Mouse (Mus musculus) heart, postnatal 10 days (tissue): ENCODE measurements around the gene Ube2l6. TPM values are rescaled to one million over a fixed set of nuclear protein-coding genes. Genes with fewer than 3 reads are reported as not detected.

Source experiments
- total RNA-seq, 2 experiments: library from RNA; stranded (reverse); gene quantifications; 2 replicates each; pipeline ENCODE4 v1.2.3; 2021

Gene Ube2l6
- total RNA-seq, 2 experiments from 2014 or later, result 22.3 to 36.8 TPM

Other genes starting within 250 kb of the Ube2l6 start
- 100 to 1,000 TPM; 126 to 129 TPM for gene Ctnnd1, start 148.1 kb upstream of the Ube2l6 start, total RNA-seq
- gene Btbd18, start 139.7 kb upstream of the Ube2l6 start, total RNA-seq, result not detected
- 10 to 100 TPM; 59.9 to 60.8 TPM for gene Selenoh, start 128.1 kb upstream of the Ube2l6 start, total RNA-seq
- 10 to 100 TPM in 1 of 2 experiments, 1 to 10 TPM in 1; 9.6 to 11.7 TPM for gene Gm28635, start 120.8 kb upstream of the Ube2l6 start, total RNA-seq
- 10 to 100 TPM; 15.1 to 17.8 TPM for gene Med19, start 120.4 kb upstream of the Ube2l6 start, total RNA-seq
- gene Tmx2, start 119.7 kb upstream of the Ube2l6 start, total RNA-seq, result 100 to 1,000 TPM; 109 to 134 TPM
- 10 to 100 TPM; 66.4 to 72.4 TPM for gene Zdhhc5, start 83.6 kb upstream of the Ube2l6 start, total RNA-seq
- gene Clp1, start 71.5 kb upstream of the Ube2l6 start, total RNA-seq, result 1 to 10 TPM; 7.0 to 8.1 TPM
- gene Ypel4, start 64.8 kb upstream of the Ube2l6 start, total RNA-seq, result 1 to 10 TPM in 1 of 2 experiments, under 1 TPM in 1; 0.89 to 1.0 TPM
- gene Gm19426, start 55.2 kb upstream of the Ube2l6 start, total RNA-seq, result 1 to 10 TPM; 3.1 to 3.9 TPM
- gene Serping1, start 23.4 kb upstream of the Ube2l6 start, total RNA-seq, result 10 to 100 TPM; 59.2 to 60.4 TPM
- gene Smtnl1, start 23.8 kb downstream of the Ube2l6 start, total RNA-seq, result under 1 TPM in 1 of 2 experiments, not detected in 1; 0.14 TPM
- gene Timm10, start 28.2 kb downstream of the Ube2l6 start, total RNA-seq, result 100 to 1,000 TPM; 122 to 124 TPM
- gene Slc43a1, start 40.0 kb downstream of the Ube2l6 start, total RNA-seq, result 1 to 10 TPM; 2.2 to 3.4 TPM
- 1 to 10 TPM; 4.0 to 8.0 TPM for gene Rtn4rl2, start 87.9 kb downstream of the Ube2l6 start, total RNA-seq
- 100 to 1,000 TPM in 1 of 2 experiments, 10 to 100 TPM in 1; 53.0 to 109 TPM for gene Slc43a3, start 137.8 kb downstream of the Ube2l6 start, total RNA-seq
- gene Prg2, start 181.6 kb downstream of the Ube2l6 start, total RNA-seq, result under 1 TPM in 1 of 2 experiments, not detected in 1; 0.55 TPM
- gene Prg3, start 189.4 kb downstream of the Ube2l6 start, total RNA-seq, result not detected
- gene Ssrp1, start 238.4 kb downstream of the Ube2l6 start, total RNA-seq, result 10 to 100 TPM; 68.5 to 69.0 TPM
- under 1 TPM; 0.24 to 0.42 TPM for gene P2rx3, start 238.6 kb downstream of the Ube2l6 start, total RNA-seq
- gene Tnks1bp1, start 249.2 kb downstream of the Ube2l6 start, total RNA-seq, result 100 to 1,000 TPM; 100 to 108 TPM